Comparison of ENCODE assay signal across 9 mouse cellular contexts in genomic region chr9:120020285-120020890, GRCm38 (mm10). TPM values are rescaled to one million over a fixed set of nuclear protein-coding genes. Genes with fewer than 3 reads are reported as not detected.
DNase-seq lines count a peak whose midpoint lies in the region; ATAC-seq and TF ChIP-seq lines count a peak whose summit lies in the region.
"Had no signal": no experiment of that assay in that cellular context is flagged by ENCODE, and none has a peak within 500 bp of the region (broad histone marks: within the 10 kb centered on the region; RNA-seq: fewer than 3 reads in every experiment).

No protein-coding gene starts in this region.

- no peaks in the 10 kb centered on the region for H3K36me3 ChIP-seq in liver, postnatal 0 days (replicated peaks; ENCODE audit: insufficient read depth, low read length)
- H3K36me3 ChIP-seq: limb, embryonic 12.5 days had no signal

- H3K4me2 ChIP-seq in liver, postnatal 0 days (ENCODE audit: low read depth, low read length): no peak overlapping the region
- H3K4me2 ChIP-seq: limb, embryonic 12.5 days had no signal

- no peak overlapping the region for H3K27ac ChIP-seq in liver, postnatal 0 days (ENCODE audit: low read depth)
- H3K27ac ChIP-seq: limb, embryonic 12.5 days had no signal

- no peak for TF ChIP-seq EP300 in liver, postnatal 0 days (IDR thresholded peaks at IDR 0.05; ENCODE audit: low read depth)

- peak; percentile 89 for DNase-seq in NIH3T3 (ENCODE audit: low read depth)
- peak; percentile 68 to 80 for DNase-seq in cerebellum, postnatal 4 days (ENCODE audit: low spot score in 2 of 2)
- peak; percentile 79 to 92 for DNase-seq in heart, adult 18-20 months
- DNase-seq in kidney, postnatal 10 days: peak; percentile 87
- peak; percentile 75 for DNase-seq in liver, postnatal 0 days
- peak; percentile 88 to 89 for DNase-seq in right cerebral cortex, adult 2 months (ENCODE audit: low spot score in 2 of 2)
- no peak for DNase-seq in yolk sac, embryonic 10.5 days (ENCODE audit: low spot score)

- no peak overlapping the region for H3K4me3 ChIP-seq in liver, postnatal 0 days (ENCODE audit: low read depth, low read length)
- H3K4me3 ChIP-seq: limb, embryonic 12.5 days had no signal

- H3K9ac ChIP-seq in liver, postnatal 0 days (replicated peaks): no peak overlapping the region
- H3K9ac ChIP-seq: limb, embryonic 12.5 days had no signal

- H3K4me1 ChIP-seq in liver, postnatal 0 days (ENCODE audit: insufficient read depth): peaks cover 11% of the 10 kb centered on the region

- peak; percentile 84 for TF ChIP-seq CTCF in liver, postnatal 0 days (IDR thresholded peaks at IDR 0.05; ENCODE audit: low read depth)

- H3K9me3 ChIP-seq in liver, postnatal 0 days (ENCODE audit: low read length): no peaks in the 10 kb centered on the region
- H3K9me3 ChIP-seq: limb, embryonic 12.5 days had no signal

- H3K27me3 ChIP-seq in liver, postnatal 0 days (ENCODE audit: insufficient read depth, low read length): 0 out of 2 replicates have a peak, but pooled peaks cover 3% of the 10 kb centered on the region
- H3K27me3 ChIP-seq: limb, embryonic 12.5 days had no signal

- ATAC-seq in CD4-positive, CD25-positive, alpha-beta regulatory T cell, adult 4 months: peak; percentile 66
- ATAC-seq in liver, postnatal 0 days: no peak

- WGBS in liver, postnatal 0 days (ENCODE audit: insufficient replicate concordance): 31% methylated on average over 7 of the region's 7 CpGs

RNA-seq across cellular contexts. Expression of gene Xirp1, which starts 3.0 kb away (rescaled TPM):
- polyA plus RNA-seq in CD4-positive, CD25-positive, alpha-beta regulatory T cell, adult 4 months (2017; shearing (Covaris generic)): not detected
- 100 to 1,000 TPM; 145 to 150 TPM for total RNA-seq in heart, adult 18-20 months (2021)
- polyA plus RNA-seq in liver, postnatal 0 days (2015; fragmentation: Nextera tagmentation; extraction: Ambion mirVana): 0.13 TPM in 2 replicates

RNA-seq across cellular contexts. Expression of gene Csrnp1, which starts 35.9 kb away (rescaled TPM):
- 10 to 100 TPM; 22.7 to 89.4 TPM for polyA plus RNA-seq in CD4-positive, CD25-positive, alpha-beta regulatory T cell, adult 4 months (2017; shearing (Covaris generic))
- total RNA-seq in heart, adult 18-20 months (2021): 10 to 100 TPM; 16.7 to 20.7 TPM
- 2.9 and 3.4 TPM in 2 replicates for polyA plus RNA-seq in liver, postnatal 0 days (2015; fragmentation: Nextera tagmentation; extraction: Ambion mirVana)

RNA-seq across cellular contexts. Expression of gene Cx3cr1, which starts 49.3 kb away (rescaled TPM):
- polyA plus RNA-seq in CD4-positive, CD25-positive, alpha-beta regulatory T cell, adult 4 months (2017; shearing (Covaris generic)): under 1 TPM in 1 of 2 experiments, not detected in 1; 0.15 TPM
- under 1 TPM; 0.80 to 0.92 TPM for total RNA-seq in heart, adult 18-20 months (2021)
- 1.8 and 2.2 TPM in 2 replicates for polyA plus RNA-seq in liver, postnatal 0 days (2015; fragmentation: Nextera tagmentation; extraction: Ambion mirVana)
